Mouse (Mus musculus): Measurements from ENCODE around the gene Actr3.

The Actr3 gene

GRCm38 (mm10) chr1:125435369-125436135 is at the start of gene Actr3:
Gene Actr3 (minus strand): TSS chr1:125435727.
- peak; percentile 100 for DNase-seq

GRCm38 (mm10) chr1:125482459-125483287 is 47.1 kb upstream of the Actr3 start:
- peak; percentile 16 for DNase-seq

DNA sequence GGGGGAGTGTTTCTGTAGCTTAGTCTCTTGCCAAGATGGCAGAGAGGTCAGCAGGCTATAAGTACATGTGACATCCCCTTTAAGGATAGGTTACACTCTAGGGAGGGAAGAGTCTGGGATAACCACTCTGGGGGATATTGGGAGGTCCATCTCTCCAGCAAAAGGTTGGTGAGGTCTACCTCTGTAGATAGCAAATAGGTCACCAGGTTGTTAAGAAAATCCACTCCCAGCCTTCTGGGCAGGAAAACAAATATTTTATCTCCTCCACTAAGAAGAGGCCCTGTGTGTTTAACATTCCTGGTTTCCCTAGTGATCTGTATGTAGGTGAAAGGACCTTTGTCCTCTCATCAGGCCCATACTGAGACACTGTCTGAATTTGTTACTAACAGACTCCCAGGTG is 46.3 kb upstream of the Actr3 start:
- no peak for DNase-seq

- DNase-seq, result no peak
Measured at GRCm38 (mm10) chr1:125478588-125478987, 43.1 kb upstream of the Actr3 start.

GRCm38 (mm10) chr1:125475961-125476682 is 40.6 kb upstream of the Actr3 start:
- DNase-seq, result no peak

DNA sequence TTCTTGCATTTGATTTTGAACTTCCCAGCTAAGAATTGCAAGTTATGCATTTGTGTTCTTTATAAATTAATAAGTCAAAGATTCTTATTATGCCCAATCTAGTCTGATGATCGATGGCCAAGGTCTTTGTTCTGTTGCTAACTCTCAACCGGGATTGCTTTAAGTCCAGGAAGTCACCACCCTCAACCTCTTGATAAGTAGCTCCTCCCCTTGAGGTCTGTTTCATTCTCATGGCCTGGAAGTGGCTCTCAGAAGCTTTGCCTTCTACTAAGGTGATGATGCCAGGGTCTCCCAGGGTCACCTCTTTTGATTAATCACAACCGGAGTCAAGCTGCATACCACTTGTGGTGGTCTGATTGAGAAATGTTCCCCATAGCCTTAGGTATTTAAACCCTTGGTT is 38.3 kb upstream of the Actr3 start:
- no peak for DNase-seq

GRCm38 (mm10) chr1:125473126-125473666 is 37.7 kb upstream of the Actr3 start:
- DNase-seq, result no peak

DNA sequence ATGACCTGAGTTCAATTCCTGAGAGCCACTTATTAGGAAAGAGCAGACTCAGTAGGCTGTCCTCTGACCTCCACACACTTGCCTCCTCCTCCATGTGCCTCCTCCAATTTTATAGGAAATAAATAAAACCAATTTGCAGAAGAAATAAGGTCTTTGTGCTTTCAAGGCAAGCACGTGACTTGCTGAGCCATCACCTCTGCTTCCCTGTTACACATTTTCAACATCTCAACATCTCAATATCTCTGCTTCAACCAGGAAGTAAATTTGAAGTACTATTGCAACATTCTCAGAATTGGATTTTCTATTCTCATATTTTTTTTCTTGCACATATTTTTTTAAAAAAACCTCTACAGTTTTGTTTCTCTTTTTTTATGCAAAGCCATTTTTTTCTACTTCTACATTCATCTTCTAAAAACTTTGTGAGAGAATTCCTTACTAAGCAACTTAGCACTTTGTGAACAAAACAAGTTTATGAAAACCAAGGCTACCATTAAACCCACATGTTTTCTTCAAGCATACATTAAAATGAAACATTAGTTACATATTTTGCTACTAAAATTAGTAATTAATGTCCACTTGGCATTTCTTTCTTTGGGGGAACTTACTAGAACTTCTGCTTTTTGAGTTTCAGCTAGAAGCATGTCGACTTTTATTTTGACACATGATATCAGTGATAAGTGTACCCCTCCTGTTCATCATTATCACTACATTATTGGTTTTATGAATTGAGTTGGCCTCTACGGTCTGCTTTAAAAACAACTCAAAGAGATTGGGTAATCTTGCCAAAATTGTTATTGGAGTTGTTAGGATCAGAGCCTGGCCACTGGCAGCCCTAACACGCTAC is 35.5 kb upstream of the Actr3 start:
- no peak for DNase-seq

DNA sequence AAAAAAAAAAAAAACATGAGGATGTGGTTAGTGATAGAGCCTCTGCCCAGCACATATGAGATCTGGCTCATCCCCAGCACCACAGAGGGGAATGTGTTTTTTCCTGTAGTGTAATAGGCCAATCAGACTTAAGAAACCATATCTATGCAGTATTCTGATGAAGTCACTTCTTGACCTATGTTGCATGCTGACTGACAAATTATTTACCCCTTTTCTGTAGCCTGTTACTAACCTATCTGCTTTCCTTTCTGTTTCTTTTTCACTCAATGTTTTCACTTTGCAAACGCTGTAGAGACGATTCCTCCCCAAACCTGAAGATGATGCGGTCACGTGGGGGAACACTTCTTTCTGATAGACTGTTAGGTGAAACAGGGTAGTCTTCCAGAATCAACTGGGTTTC is 32.4 kb upstream of the Actr3 start:
- no peak for DNase-seq

DNA sequence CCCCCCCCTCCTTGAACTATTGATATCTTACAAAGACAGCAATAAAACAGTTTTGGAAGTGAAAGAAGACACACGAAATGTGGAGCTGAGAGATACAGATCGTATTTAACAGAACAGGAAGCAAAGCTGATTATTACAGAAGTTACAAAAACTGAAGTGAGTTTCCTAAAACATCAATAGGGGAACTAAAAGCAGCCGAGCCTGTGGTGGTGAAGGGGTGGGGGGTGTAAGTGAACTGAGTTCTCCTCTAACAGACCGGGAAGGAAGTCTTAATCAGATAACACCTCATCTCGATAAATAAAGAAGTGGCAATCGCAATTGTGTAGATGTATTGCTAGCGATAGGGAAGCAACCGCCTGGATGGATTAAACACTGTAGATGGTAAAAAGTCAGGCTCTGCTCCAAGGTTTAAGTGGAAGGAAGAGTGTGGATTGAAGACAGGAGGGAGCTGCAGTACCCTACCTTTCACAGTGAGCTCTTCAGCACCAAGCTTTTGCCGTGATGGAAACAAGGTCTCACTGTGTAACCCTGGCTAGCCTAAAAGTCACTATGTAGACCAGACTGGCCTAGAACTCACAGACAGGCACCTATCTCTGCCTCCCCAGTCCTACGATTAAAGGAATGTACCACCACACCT is 31.2 kb upstream of the Actr3 start:
- DNase-seq, result no peak

GRCm38 (mm10) chr1:125464011-125464410 is 28.5 kb upstream of the Actr3 start:
- DNase-seq, result no peak

- no peak for DNase-seq
Measured at GRCm38 (mm10) chr1:125463349-125463748, 27.8 kb upstream of the Actr3 start.

DNA sequence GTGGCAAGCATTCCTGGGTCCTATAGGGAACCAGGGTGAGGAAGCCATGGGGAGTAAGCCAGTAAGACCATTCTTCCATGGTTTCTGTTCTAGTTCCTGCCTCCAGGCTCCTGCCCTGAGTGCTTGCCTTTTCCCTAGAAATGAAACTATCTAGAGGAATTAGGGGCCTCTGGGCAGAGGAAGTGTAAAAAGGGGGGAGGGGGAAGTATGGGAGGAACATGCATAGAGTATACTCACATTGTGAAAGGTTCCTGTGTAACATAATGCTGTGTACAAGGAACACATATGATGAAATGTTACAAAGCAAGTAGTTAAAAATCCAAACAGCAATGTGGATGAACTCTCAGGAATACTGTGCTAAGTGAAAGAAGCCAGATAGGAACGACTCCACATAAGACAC is 27.4 kb upstream of the Actr3 start:
- no peak for DNase-seq

DNA sequence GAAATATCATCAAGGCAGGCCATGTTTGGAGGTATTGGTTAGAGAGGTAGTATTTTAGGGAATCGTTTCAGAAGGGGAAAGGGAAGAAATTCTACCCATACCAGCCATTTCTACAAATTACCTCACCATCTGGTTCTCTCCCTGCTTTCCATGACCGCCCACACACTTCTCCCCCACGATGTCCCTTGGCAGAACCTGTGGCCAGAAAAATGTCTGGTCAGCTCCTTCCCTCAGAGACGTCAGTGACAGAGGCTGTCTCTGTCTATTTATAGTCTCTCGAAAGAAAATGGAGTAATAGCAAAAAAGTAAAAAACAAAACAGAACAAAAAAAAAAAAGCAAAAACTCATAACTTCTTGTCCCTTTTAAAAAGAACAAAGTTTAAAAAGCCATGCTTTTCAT is 23.0 kb upstream of the Actr3 start:
- DNase-seq, result no peak

DNA sequence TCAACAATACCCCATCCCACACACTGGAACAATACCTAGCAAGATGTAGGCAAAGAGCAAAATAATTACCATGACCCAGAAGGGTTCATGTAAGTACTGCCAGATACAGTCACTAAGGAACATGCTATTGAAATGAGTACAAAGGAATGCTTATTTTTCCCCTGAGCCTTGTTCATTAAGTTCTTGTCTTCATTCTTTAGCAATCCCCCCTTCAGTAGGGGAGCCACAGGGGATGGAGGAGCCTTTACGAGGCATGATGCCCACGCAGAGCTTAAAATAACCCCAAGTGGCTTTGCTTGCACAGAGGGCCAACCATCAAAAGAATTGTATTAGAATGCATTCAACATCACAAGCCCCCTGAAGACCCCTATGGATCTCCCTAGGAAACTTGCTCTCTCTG is 19.6 kb upstream of the Actr3 start:
- DNase-seq, result no peak

GRCm38 (mm10) chr1:125450282-125451000 is 14.9 kb upstream of the Actr3 start:
- no peak for DNase-seq

- DNase-seq, result no peak
Measured at GRCm38 (mm10) chr1:125447926-125448325, 12.4 kb upstream of the Actr3 start.

DNA sequence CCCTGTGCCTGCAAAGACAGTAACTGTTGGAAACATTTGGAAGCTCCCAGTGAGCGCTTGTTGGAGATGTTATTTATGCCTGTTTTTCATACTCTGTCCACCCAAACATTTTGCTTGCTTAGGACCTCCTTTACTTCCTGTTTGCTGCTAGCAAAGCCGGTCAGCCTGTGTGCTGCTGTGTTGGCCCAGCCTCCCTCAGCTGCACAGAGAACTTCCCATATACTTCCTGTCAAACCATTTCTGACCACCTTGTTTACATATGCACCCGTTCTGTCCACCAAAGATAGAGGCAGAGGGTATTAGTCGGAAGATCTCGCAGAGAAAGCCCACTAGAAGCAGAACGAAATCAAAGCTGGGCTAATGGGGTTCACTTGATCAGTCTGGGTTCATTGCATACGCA is 6.2 kb upstream of the Actr3 start:
- peak; percentile 21 for DNase-seq

- no peak for DNase-seq
Measured at GRCm38 (mm10) chr1:125441251-125441650, 5.7 kb upstream of the Actr3 start.

DNA sequence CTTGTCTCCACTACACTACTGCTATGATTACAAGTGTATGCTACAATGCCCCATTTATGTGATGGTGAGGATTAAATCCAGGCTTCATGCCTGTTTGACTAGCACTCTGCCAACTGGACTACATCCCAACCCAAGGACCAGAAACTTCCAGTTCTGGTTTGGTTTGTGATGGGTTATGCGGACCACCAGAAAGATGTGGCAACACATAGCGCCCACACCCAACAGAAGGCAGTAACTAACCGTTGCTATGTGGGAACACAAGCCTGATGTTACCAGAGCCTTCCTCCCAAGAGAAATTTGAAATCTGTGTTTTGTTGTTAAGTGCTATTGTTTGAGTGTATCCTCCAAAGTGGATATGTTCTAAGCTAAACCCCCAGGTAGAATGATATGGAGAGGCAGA is 4.0 kb upstream of the Actr3 start:
- no peak for DNase-seq

DNA sequence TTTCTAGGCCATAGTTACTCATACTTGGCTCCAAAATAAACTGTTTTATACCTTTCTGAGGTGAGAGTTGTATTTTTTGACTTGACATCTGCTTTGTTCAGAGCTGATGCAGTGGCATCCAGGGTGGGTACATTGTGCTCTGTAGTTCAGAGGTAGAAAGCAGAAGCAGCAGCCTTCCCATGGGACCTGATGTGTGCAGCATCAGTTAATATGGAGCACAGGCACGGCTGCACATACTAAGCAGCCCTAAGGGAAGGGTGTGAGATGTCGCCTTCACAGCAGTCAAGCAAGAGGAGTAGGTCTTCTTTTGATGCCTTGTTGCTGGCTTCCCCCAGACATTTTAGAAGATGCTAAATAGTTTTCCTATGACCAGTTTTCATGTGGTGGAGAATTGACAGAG is 3.3 kb upstream of the Actr3 start:
- no peak for DNase-seq
